Mouse (Mus musculus): ENCODE measurements around the gene Rnf185.

DNA sequence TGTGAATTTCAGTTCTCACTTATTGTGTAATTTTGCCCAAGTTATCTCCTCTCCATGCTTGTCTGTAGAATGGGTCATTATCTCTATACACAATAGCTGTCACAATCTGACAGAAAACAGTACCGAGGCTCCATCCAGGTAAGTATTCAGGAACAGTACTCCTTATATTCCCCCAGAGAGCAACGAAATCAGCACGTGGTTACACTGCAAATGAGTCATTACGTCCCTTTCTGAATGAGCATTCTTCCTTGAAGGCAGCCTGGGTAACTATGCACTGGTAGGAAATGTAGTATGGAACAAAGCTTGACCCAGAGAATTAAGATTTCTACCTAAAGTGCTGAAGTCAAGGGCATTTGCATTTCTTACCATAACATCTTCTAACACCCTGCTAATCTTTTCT is 9.5 kb downstream of the Rnf185 start:
- TF ChIP-seq CTCF (IDR thresholded peaks at IDR 0.05; ENCODE audit: low read depth) (no peak), EP300 (IDR thresholded peaks at IDR 0.05; ENCODE audit: low read depth) (no peak)
